Mouse (Mus musculus) myocyte (in vitro differentiated cells): Measurements from ENCODE around the gene Paqr8. TPM values are rescaled to one million over a fixed set of nuclear protein-coding genes. Genes with fewer than 3 reads are reported as not detected.

Source experiments
- H3K27me3 ChIP-seq: one replicate; pipeline ENCODE4 v1.6.1; 2011; ENCODE audit not compliant: control insufficient read depth, insufficient read depth, insufficient read length
- H3K36me3 ChIP-seq: one replicate; pipeline ENCODE4 v1.6.1; 2011; ENCODE audit not compliant: control insufficient read depth, insufficient read depth
- H3K4me2 ChIP-seq: one replicate; pipeline ENCODE4 v1.6.1; 2011; ENCODE audit warnings: low read depth, control low read depth
- H3K4me3 ChIP-seq: one replicate; pipeline ENCODE4 v1.5.1; 2011; ENCODE audit warnings: mild to moderate bottlenecking, control low read depth, moderate library complexity
- H3K79me2 ChIP-seq: one replicate; pipeline ENCODE4 v1.6.1; 2011; ENCODE audit not compliant: control insufficient read depth, insufficient read depth
- H3ac ChIP-seq: one replicate; pipeline ENCODE4 v1.6.1; 2011; ENCODE audit not compliant: control insufficient read depth, insufficient read length
- CEBPB ChIP-seq: IDR thresholded peaks from 2 replicates; pipeline ENCODE4 v1.6.1; 2011; ENCODE audit warnings: mild to moderate bottlenecking, moderate library complexity; ENCODE audit not compliant: poor library complexity, insufficient read depth, severe bottlenecking
- E2F4 ChIP-seq: IDR thresholded peaks from one replicate; pipeline ENCODE4 v1.6.1; 2011; ENCODE audit warnings: mild to moderate bottlenecking, control low read depth, moderate library complexity; ENCODE audit not compliant: insufficient read depth
- MAX ChIP-seq: IDR thresholded peaks from one replicate; pipeline ENCODE4 v1.6.1; 2011; ENCODE audit warnings: low read depth, mild to moderate bottlenecking, control low read depth
- MYOD1 ChIP-seq, 3 experiments: IDR thresholded peaks; one replicate each; pipeline ENCODE4 v1.6.1; 2011; ENCODE audit warnings: control low read depth in 2 of 3, low read depth in 2 of 3, mild to moderate bottlenecking in 2 of 3, moderate library complexity in 1 of 3; ENCODE audit not compliant: insufficient read length in 2 of 3, control insufficient read depth in 1 of 3
- MYOG ChIP-seq, 3 experiments: IDR thresholded peaks; one replicate each; pipeline ENCODE4 v1.6.1; 2011; ENCODE audit warnings: control low read depth in 2 of 3, low read depth in 2 of 3, mild to moderate bottlenecking in 2 of 3; ENCODE audit not compliant: insufficient read length in 2 of 3, control insufficient read depth in 1 of 3, insufficient read depth in 1 of 3
- POLR2A ChIP-seq: IDR thresholded peaks from one replicate; pipeline ENCODE4 v1.6.1; 2011; ENCODE audit warnings: low read depth, mild to moderate bottlenecking, control low read depth, moderate library complexity; ENCODE audit not compliant: insufficient read length
- POLR2AphosphoS2 ChIP-seq: IDR thresholded peaks from one replicate; pipeline ENCODE4 v1.6.1; 2011; ENCODE audit warnings: low read depth, control low read depth; ENCODE audit not compliant: insufficient read length
- REST ChIP-seq: IDR thresholded peaks from one replicate; pipeline ENCODE4 v1.6.1; 2011; ENCODE audit warnings: mild to moderate bottlenecking, control low read depth, moderate library complexity; ENCODE audit not compliant: insufficient read depth, insufficient read length
- SRF ChIP-seq: IDR thresholded peaks from one replicate; pipeline ENCODE4 v1.6.1; 2011; ENCODE audit warnings: low read depth; ENCODE audit not compliant: control insufficient read depth, insufficient read length
- TCF12 ChIP-seq: IDR thresholded peaks from one replicate; pipeline ENCODE4 v1.6.1; 2011; ENCODE audit warnings: mild to moderate bottlenecking, control low read depth; ENCODE audit not compliant: poor library complexity, insufficient read depth, severe bottlenecking
- TCF3 ChIP-seq: IDR thresholded peaks from one replicate; pipeline ENCODE4 v1.6.1; 2011; ENCODE audit warnings: low read depth, control low read depth; ENCODE audit not compliant: insufficient read length
- USF1 ChIP-seq: IDR thresholded peaks from one replicate; pipeline ENCODE4 v1.6.1; 2011; ENCODE audit warnings: low read depth, mild to moderate bottlenecking, control low read depth, moderate library complexity
- polyA plus RNA-seq: library from polyadenylated mRNA; unstranded; fragments of >200 nt; fragmentation: generic; extraction: Trizol; gene quantifications from one replicate; pipeline ENCODE4 v1.2.1, GENCODE M21; 2012; ENCODE audit warnings: missing spikeins

Gene Paqr8
- polyA plus RNA-seq, 1 experiment, result 0.96 TPM

DNA sequence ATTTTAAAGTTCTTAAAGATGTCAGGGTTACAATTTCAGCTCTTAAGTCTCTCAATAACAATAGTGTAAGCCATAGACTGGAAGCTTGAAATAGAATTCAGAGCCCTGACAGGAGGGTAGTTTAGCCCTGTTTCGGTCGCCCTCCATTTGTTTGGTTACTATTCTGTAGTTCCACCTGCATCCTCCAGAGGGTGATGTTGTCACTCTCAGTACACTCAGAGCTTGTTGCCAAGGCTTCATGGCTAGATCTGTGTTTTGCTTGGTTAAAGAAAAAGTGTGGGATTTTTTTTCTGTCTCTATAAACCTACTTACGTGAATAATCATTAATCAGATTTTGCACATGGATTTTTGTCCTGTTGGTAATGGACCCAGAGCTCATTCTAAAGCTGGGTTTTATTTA lies 48.6 kb downstream of the Paqr8 start:
- no peak overlapping the region for H3K4me3 ChIP-seq
- H3K27me3 ChIP-seq, result no peaks in the 10 kb centered on the region
- H3ac ChIP-seq, result no peak overlapping the region
- no peaks in the 10 kb centered on the region for H3K79me2 ChIP-seq
- peak overlapping the region; percentile 6 for H3K4me2 ChIP-seq
- TF ChIP-seq POLR2A (no peak), E2F4 (no peak), POLR2AphosphoS2 (no peak), TCF12 (no peak), SRF (no peak)
- H3K36me3 ChIP-seq, result no peaks in the 10 kb centered on the region

GRCm38 (mm10) chr1:20940151-20940550 lies 49.7 kb downstream of the Paqr8 start:
- TF ChIP-seq MAX, result no peak
- no peak for TF ChIP-seq REST
- no peak for TF ChIP-seq MYOG (IDR thresholded peaks at IDR 0.05; ENCODE audit: control insufficient read depth in 1 of 3, insufficient read depth in 1 of 3, insufficient read length in 2 of 3, low read depth in 2 of 3)
- TF ChIP-seq CEBPB, result no peak
- TF ChIP-seq E2F4, result no peak
- TF ChIP-seq USF1, result no peak
- no peak for TF ChIP-seq POLR2A
- no peak for TF ChIP-seq TCF12
- TF ChIP-seq POLR2AphosphoS2, result no peak
- TF ChIP-seq TCF3, result no peak
- TF ChIP-seq MYOD1 (IDR thresholded peaks at IDR 0.05; ENCODE audit: control insufficient read depth in 1 of 3, insufficient read length in 2 of 3, low read depth in 2 of 3), result no peak
- TF ChIP-seq SRF, result no peak
- no peaks in the 10 kb centered on the region for H3K79me2 ChIP-seq
- no peak overlapping the region for H3ac ChIP-seq
- no peak overlapping the region for H3K4me3 ChIP-seq
- no peaks in the 10 kb centered on the region for H3K27me3 ChIP-seq
- no peak overlapping the region for H3K4me2 ChIP-seq
- no peaks in the 10 kb centered on the region for H3K36me3 ChIP-seq

- Histone ChIP-seq H3K36me3 (no peaks in the 10 kb centered on the region), H3K27me3 (no peaks in the 10 kb centered on the region), H3K4me2 (no peak overlapping the region), H3ac (no peak overlapping the region), H3K4me3 (no peak overlapping the region), H3K79me2 (no peaks in the 10 kb centered on the region)
- TF ChIP-seq SRF (no peak), E2F4 (no peak), TCF3 (no peak), MAX (no peak), TCF12 (no peak), REST (no peak), USF1 (no peak), POLR2A (no peak), MYOG (IDR thresholded peaks at IDR 0.05; ENCODE audit: control insufficient read depth in 1 of 3, insufficient read depth in 1 of 3, insufficient read length in 2 of 3, low read depth in 2 of 3) (no peak), POLR2AphosphoS2 (no peak), MYOD1 (IDR thresholded peaks at IDR 0.05; ENCODE audit: control insufficient read depth in 1 of 3, insufficient read length in 2 of 3, low read depth in 2 of 3) (no peak), CEBPB (no peak)
These were observed 50.9 kb downstream of the Paqr8 start for GRCm38 (mm10) chr1:20941322-20941721.

- no peak for TF ChIP-seq POLR2AphosphoS2
- TF ChIP-seq REST, result no peak
- TF ChIP-seq E2F4, result no peak
- TF ChIP-seq TCF3, result no peak
- TF ChIP-seq MYOD1 (IDR thresholded peaks at IDR 0.05; ENCODE audit: control insufficient read depth in 1 of 3, insufficient read length in 2 of 3, low read depth in 2 of 3), result no peak
- TF ChIP-seq MAX, result no peak
- Histone ChIP-seq H3K36me3 (no peaks in the 10 kb centered on the region), H3K27me3 (no peaks in the 10 kb centered on the region)
These were observed 51.5 kb downstream of the Paqr8 start for GRCm38 (mm10) chr1:20941857-20942256.

DNA sequence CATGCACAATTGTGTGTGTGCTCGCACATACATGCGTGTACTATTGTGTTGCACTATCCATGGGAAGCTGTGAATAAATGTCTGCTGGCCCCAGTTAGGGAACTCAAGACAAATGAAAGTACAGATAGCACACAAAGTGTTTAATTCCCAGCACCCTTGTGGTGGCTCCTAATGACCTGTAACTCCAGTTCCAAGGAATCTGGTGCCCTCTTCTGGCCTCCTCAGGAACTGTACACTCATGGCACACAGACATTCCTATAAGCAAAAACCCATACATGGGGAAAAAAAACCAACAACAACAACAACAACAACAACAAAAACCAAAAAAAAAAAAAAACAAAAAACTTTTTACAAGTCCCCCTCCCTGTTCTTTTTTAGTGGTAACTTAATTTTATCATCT lies 52.6 kb downstream of the Paqr8 start:
- TF ChIP-seq POLR2A, result no peak
- no peak for TF ChIP-seq SRF
- no peak for TF ChIP-seq MYOD1 (IDR thresholded peaks at IDR 0.05; ENCODE audit: control insufficient read depth in 1 of 3, insufficient read length in 2 of 3, low read depth in 2 of 3)
- no peak for TF ChIP-seq USF1
- no peak for TF ChIP-seq TCF12
- no peak for TF ChIP-seq REST
- TF ChIP-seq POLR2AphosphoS2, result no peak
- TF ChIP-seq CEBPB, result no peak
- no peak for TF ChIP-seq MAX
- no peak for TF ChIP-seq TCF3
- no peak for TF ChIP-seq MYOG (IDR thresholded peaks at IDR 0.05; ENCODE audit: control insufficient read depth in 1 of 3, insufficient read depth in 1 of 3, insufficient read length in 2 of 3, low read depth in 2 of 3)
- TF ChIP-seq E2F4, result no peak
- Histone ChIP-seq H3K79me2 (no peaks in the 10 kb centered on the region), H3K4me2 (no peak overlapping the region), H3K27me3 (no peaks in the 10 kb centered on the region), H3K4me3 (no peak overlapping the region), H3ac (no peak overlapping the region), H3K36me3 (no peaks in the 10 kb centered on the region)

More at GRCm38 (mm10) chr1:20941857-20942256, 51.5 kb downstream of the Paqr8 start:
- Histone ChIP-seq H3K79me2 (no peaks in the 10 kb centered on the region), H3ac (no peak overlapping the region), H3K4me2 (no peak overlapping the region), H3K4me3 (no peak overlapping the region)
